Mouse (Mus musculus) ES-Bruce4 (cell line): ENCODE measurements at regions not wholly inside any gene's neighbourhood (a gene's known extent, or its start where the extent isn't known, plus 50 kb on each side); places are given as distances from the start of the nearest gene placed in this dataset.

Experiments used
- H3K27ac ChIP-seq: 2 replicates; pipeline ENCODE4 v1.5.1; 2012; ENCODE audit warnings: low read length, inconsistent platforms; ENCODE audit not compliant: insufficient read depth
- H3K27me3 ChIP-seq: 2 replicates; pipeline ENCODE4 v1.6.1; 2012; ENCODE audit warnings: mild to moderate bottlenecking, low read length, inconsistent platforms; ENCODE audit not compliant: control insufficient read depth, poor library complexity, insufficient read depth, severe bottlenecking
- H3K36me3 ChIP-seq: 2 replicates; pipeline ENCODE4 v1.6.1; 2012; ENCODE audit warnings: inconsistent platforms, mild to moderate bottlenecking, low read length, moderate library complexity; ENCODE audit not compliant: control insufficient read depth, poor library complexity, insufficient read depth, severe bottlenecking
- H3K4me1 ChIP-seq: one replicate; pipeline ENCODE4 v1.8.1; 2011; ENCODE audit warnings: low read length; ENCODE audit not compliant: control insufficient read depth, insufficient read depth
- H3K4me3 ChIP-seq: 2 replicates; pipeline ENCODE4 v1.5.1; 2011; ENCODE audit warnings: low read depth, mild to moderate bottlenecking, low read length
- H3K9ac ChIP-seq: 2 replicates; pipeline ENCODE4 v1.6.1; 2012; ENCODE audit warnings: low read depth, mild to moderate bottlenecking, inconsistent platforms; ENCODE audit not compliant: poor library complexity, severe bottlenecking
- H3K9me3 ChIP-seq: replicated peaks from 2 replicates; pipeline ENCODE4 v1.6.1; 2012; ENCODE audit warnings: mild to moderate bottlenecking, low read length, inconsistent platforms; ENCODE audit not compliant: control insufficient read depth, poor library complexity, insufficient read depth, severe bottlenecking
- CTCF ChIP-seq: IDR thresholded peaks from one replicate; pipeline ENCODE4 v1.8.1; 2011; ENCODE audit warnings: low read depth, low read length
- EP300 ChIP-seq: IDR thresholded peaks from 2 replicates; pipeline ENCODE4 v1.6.1; 2011; ENCODE audit warnings: low read depth, low read length; ENCODE audit not compliant: insufficient read depth
- POLR2A ChIP-seq: IDR thresholded peaks from one replicate; pipeline ENCODE4 v1.8.1; 2011; ENCODE audit warnings: low read length; ENCODE audit not compliant: insufficient read depth

DNA sequence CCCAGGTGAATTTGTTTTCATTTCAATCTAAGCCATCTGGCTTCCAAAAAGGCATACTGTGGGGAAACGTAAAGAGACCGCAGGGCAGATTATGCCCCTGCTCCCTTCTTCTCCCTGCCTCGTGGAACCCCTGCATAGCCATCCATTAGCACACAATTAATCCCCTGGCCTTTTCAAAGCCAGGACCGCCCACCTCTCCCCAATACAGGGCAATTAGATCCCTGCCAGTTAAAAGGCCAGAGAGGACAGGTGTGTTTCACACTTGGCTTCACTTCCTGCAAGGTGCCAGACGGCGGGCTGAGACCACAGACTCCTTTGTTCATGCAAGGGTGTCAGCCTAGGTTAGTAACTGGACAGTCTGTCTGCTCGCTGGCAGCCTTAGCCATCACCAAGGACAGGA is 93.1 kb upstream of the Kit start:
- H3K4me1 ChIP-seq = no peaks in the 10 kb centered on the region
- H3K9ac ChIP-seq = no peak overlapping the region
- H3K9me3 ChIP-seq = no peaks in the 10 kb centered on the region
- H3K4me3 ChIP-seq = no peak overlapping the region
- no peaks in the 10 kb centered on the region for H3K27me3 ChIP-seq
- H3K27ac ChIP-seq = no peak overlapping the region
- H3K36me3 ChIP-seq = no peaks in the 10 kb centered on the region
- no peak for TF ChIP-seq EP300
- TF ChIP-seq POLR2A = no peak
- TF ChIP-seq CTCF = no peak

DNA sequence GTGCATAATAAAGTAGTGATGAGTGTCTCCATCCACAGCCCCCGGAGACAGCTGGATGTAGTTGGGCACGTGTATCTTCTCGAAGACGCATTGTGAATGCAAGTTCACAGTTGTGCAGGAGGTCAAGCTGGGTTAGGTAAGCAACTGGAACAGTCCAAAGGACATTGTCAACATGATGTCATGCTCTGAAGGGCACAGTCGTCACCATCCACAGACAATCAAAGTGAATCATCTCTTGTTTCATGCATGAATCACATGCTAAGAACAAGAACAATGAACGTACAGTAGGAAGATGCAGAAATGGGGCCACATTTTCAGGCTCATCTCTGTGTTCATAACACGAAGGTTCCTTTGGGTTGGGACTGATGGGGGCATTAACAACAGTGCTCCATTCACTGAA is 90.4 kb upstream of the Kit start:
- H3K4me3 ChIP-seq = no peak overlapping the region
- no peaks in the 10 kb centered on the region for H3K4me1 ChIP-seq
- TF ChIP-seq CTCF (no peak), POLR2A (no peak), EP300 (no peak)
- no peaks in the 10 kb centered on the region for H3K36me3 ChIP-seq
- H3K27ac ChIP-seq = no peak overlapping the region
- H3K9me3 ChIP-seq = no peaks in the 10 kb centered on the region
- H3K9ac ChIP-seq = no peak overlapping the region
- H3K27me3 ChIP-seq = no peaks in the 10 kb centered on the region

DNA sequence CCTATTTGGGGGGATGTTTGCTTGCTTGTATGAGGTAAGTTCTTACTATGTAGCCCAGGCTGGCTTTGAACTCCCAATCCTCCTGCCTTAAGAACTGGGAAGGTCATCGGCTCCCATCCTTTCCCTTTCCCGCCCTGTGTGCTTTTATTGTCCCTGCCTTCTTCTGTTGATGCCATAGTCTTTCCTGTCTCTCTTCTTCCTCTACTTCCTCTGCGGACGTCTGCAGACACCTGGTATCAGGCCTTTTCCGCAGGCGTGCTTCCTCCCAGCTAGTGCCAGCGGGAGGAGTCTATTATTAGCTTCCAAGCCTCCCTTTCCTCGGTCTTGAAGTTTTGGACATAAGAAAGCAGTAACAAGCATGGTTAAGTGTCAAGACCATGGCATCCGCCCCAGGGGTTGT is 83.9 kb upstream of the Kit start:
- no peaks in the 10 kb centered on the region for H3K27me3 ChIP-seq
- no peaks in the 10 kb centered on the region for H3K36me3 ChIP-seq
- H3K27ac ChIP-seq = no peak overlapping the region
- no peak overlapping the region for H3K4me3 ChIP-seq
- H3K4me1 ChIP-seq = no peaks in the 10 kb centered on the region
- H3K9ac ChIP-seq = no peak overlapping the region
- TF ChIP-seq EP300 = no peak
- no peak for TF ChIP-seq CTCF
- no peak for TF ChIP-seq POLR2A
- H3K9me3 ChIP-seq = no peaks in the 10 kb centered on the region

DNA sequence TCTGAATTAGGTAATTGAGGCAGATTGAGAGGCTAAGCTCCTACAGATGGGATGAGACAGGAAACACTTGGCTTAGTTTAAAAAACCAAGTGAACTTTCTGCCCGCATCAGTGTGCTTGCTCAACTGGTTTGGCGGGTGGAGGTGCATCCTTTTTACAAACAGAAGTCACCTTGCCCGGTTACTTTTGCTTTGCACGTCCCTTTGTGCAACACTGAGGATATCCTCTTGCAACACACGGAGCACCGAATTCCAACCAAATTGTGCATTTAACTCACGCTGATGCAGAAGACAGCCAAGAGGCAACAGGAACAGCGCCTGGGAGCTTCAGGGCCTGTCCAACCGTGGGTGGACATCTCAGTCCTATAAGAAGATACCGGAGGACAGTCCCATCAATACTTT is 80.6 kb upstream of the Kit start:
- TF ChIP-seq CTCF (no peak), EP300 (no peak), POLR2A (no peak)
- Histone ChIP-seq H3K4me1 (no peaks in the 10 kb centered on the region), H3K36me3 (no peaks in the 10 kb centered on the region), H3K9ac (no peak overlapping the region), H3K9me3 (no peaks in the 10 kb centered on the region), H3K27ac (no peak overlapping the region), H3K27me3 (no peaks in the 10 kb centered on the region), H3K4me3 (no peak overlapping the region)

DNA sequence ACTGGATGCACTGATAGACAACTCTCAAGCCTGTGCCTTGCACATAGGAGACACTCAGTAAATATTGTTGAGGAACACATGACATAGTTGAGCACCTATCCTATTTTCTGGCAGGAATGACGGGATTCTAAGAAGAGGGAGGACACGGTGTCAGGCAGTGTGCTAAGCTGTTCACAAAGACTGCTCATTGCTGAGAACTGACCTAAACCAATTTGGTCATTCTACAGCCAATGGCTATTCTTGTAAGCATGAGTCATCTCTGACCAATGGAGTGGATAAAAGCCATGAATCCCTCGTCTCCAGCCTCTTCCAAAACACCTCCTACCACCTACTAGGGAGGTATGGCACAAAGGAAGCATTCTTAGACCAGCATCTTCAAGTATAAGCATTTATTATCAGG is 75.7 kb upstream of the Kit start:
- Histone ChIP-seq H3K9me3 (no peaks in the 10 kb centered on the region), H3K27ac (no peak overlapping the region), H3K27me3 (no peaks in the 10 kb centered on the region), H3K4me1 (no peaks in the 10 kb centered on the region), H3K4me3 (no peak overlapping the region), H3K9ac (no peak overlapping the region), H3K36me3 (no peaks in the 10 kb centered on the region)
- no peak for TF ChIP-seq CTCF
- no peak for TF ChIP-seq POLR2A
- TF ChIP-seq EP300 = no peak

DNA sequence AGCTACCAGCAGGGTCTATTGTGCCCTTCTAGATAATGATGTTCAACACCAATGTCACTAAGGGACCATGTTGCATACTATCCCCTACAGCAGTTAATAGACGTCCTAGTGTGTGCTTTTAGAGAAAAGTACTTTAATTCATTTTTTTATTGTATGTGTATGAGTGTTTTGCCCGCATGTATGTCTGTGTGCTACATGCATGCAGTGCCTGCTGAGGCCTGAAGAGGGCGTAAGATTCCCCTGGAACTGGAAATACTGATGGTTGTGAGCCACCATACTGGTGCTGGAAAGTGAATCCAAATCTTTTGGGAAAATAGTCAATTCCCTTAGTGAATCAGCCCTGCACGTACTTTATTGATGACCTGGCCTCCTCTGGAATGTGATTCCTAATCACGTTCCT is 75.0 kb upstream of the Kit start:
- H3K4me3 ChIP-seq = no peak overlapping the region
- H3K27me3 ChIP-seq = no peaks in the 10 kb centered on the region
- H3K4me1 ChIP-seq = no peaks in the 10 kb centered on the region
- no peaks in the 10 kb centered on the region for H3K9me3 ChIP-seq
- no peak overlapping the region for H3K9ac ChIP-seq
- no peaks in the 10 kb centered on the region for H3K36me3 ChIP-seq
- no peak overlapping the region for H3K27ac ChIP-seq
- no peak for TF ChIP-seq POLR2A
- TF ChIP-seq CTCF = peak; percentile 41
- TF ChIP-seq EP300 = no peak
